Mouse (Mus musculus): ENCODE data around the gene Ms4a2.

- TF ChIP-seq GATA1 (IDR thresholded peaks at IDR 0.05; ENCODE audit: borderline replicate concordance, low read length) (no peak), FLI1 (IDR thresholded peaks at IDR 0.05; ENCODE audit: low read length) (no peak)
Measured at GRCm38 (mm10) chr19:11589205-11589604, 34.3 kb downstream of the Ms4a2 start.
